Mouse (Mus musculus): ENCODE measurements around the gene Cdkn1b. TPM values are rescaled to one million over a fixed set of nuclear protein-coding genes. Genes with fewer than 3 reads are reported as not detected.
A peak's percentile ranks its signal among the peaks of the same experiment; 100 is the strongest.

The Cdkn1b gene
- polyA plus RNA-seq, 1 experiment from 2014 or later, result 21.7 TPM

DNA sequence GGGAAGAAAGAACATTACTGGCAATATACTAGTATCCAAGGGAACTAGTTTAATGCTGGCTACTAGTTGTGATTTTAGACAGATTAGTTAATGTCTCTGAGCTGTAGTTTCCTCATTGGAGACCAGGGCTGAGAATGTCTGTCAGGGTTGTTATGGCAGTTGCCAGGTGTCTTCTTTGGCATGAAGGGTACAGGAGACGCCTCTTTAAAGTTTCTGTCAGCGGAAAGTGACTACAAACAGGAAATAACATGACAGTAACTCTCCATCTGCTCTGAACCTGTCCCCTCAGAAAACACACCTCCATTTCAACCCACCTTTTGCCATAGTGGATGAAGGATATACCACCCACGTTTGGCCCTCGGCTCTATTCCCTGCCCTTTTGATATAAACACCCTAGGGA, 36.5 kb upstream of the Cdkn1b start:
- Histone ChIP-seq H3K4me1 (replicated peaks; ENCODE audit: control insufficient read depth, insufficient read depth, low read length) (no peaks in the 10 kb centered on the region), H3K27me3 (ENCODE audit: control insufficient read depth, insufficient read depth, low read depth, low read length) (no peaks in the 10 kb centered on the region), H3K4me2 (ENCODE audit: low read depth, low read length) (no peak overlapping the region), H3K27ac (ENCODE audit: low read length) (no peak overlapping the region), H3K9ac (ENCODE audit: low read length) (no peak overlapping the region), H3K4me3 (ENCODE audit: low read length) (no peak overlapping the region), H3K9me3 (ENCODE audit: control insufficient read depth, low read length) (no peaks in the 10 kb centered on the region), H3K36me3 (ENCODE audit: control insufficient read depth, insufficient read depth, low read length) (no peaks in the 10 kb centered on the region)
- 73% methylated on average over 4 of the region's 4 CpGs for WGBS
- ATAC-seq (ENCODE audit: low read depth), result no peak

DNA sequence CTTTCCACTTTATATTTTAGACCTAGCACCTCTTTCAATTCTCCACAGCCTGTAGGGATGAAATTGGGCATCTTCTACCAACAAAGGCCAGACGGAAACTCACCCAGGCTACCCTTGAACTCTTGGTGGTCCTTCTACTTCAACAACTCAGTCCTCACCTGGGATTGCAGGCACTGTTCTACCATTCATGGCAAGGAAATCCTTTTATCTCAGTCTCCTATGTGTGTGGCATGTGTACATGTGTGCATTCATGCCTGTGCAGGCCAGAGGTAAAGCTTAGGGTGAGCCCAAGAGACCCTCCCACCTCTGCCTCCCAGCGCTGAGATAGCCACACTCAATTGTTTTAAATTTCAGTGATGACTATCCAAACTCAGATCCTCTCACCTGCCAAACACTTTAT, 34.7 kb upstream of the Cdkn1b start:
- Histone ChIP-seq H3K36me3 (ENCODE audit: control insufficient read depth, insufficient read depth, low read length) (no peaks in the 10 kb centered on the region), H3K4me3 (ENCODE audit: low read length) (no peak overlapping the region), H3K27me3 (ENCODE audit: control insufficient read depth, insufficient read depth, low read depth, low read length) (no peaks in the 10 kb centered on the region), H3K9ac (ENCODE audit: low read length) (no peak overlapping the region), H3K4me1 (replicated peaks; ENCODE audit: control insufficient read depth, insufficient read depth, low read length) (no peaks in the 10 kb centered on the region), H3K9me3 (ENCODE audit: control insufficient read depth, low read length) (no peaks in the 10 kb centered on the region), H3K27ac (ENCODE audit: low read length) (no peak overlapping the region), H3K4me2 (ENCODE audit: low read depth, low read length) (no peak overlapping the region)
- no peak for ATAC-seq (ENCODE audit: low read depth)
- 87% methylated on average over 2 of the region's 2 CpGs for WGBS

DNA sequence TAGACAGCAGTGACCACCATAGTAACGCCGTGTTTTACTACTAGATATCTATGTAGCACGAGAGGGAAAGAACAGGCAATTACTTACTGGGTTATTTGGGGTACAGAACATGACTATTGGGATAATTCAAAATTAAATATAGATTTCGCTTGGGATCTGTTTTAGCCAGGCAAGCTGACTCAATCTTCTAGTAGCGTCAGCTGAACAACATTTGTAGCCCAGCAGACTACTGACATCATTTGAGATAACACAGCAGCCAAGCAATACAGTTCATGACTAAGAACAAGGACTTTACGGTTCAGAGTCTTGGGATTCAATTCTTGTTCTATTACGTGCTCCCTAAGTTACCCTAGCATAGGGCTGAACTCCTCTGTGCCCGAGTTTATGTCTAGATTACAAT, 33.7 kb upstream of the Cdkn1b start:
- no peak overlapping the region for H3K4me2 ChIP-seq (ENCODE audit: low read depth, low read length)
- no peaks in the 10 kb centered on the region for H3K4me1 ChIP-seq (replicated peaks; ENCODE audit: control insufficient read depth, insufficient read depth, low read length)
- no peak overlapping the region for H3K4me3 ChIP-seq (ENCODE audit: low read length)
- 83% methylated on average over 8 of the region's 8 CpGs for WGBS
- no peak overlapping the region for H3K27ac ChIP-seq (ENCODE audit: low read length)
- H3K36me3 ChIP-seq (ENCODE audit: control insufficient read depth, insufficient read depth, low read length), result no peaks in the 10 kb centered on the region
- no peaks in the 10 kb centered on the region for H3K9me3 ChIP-seq (ENCODE audit: control insufficient read depth, low read length)
- no peaks in the 10 kb centered on the region for H3K27me3 ChIP-seq (ENCODE audit: control insufficient read depth, insufficient read depth, low read depth, low read length)
- ATAC-seq (ENCODE audit: low read depth), result no peak
- H3K9ac ChIP-seq (ENCODE audit: low read length), result no peak overlapping the region

DNA sequence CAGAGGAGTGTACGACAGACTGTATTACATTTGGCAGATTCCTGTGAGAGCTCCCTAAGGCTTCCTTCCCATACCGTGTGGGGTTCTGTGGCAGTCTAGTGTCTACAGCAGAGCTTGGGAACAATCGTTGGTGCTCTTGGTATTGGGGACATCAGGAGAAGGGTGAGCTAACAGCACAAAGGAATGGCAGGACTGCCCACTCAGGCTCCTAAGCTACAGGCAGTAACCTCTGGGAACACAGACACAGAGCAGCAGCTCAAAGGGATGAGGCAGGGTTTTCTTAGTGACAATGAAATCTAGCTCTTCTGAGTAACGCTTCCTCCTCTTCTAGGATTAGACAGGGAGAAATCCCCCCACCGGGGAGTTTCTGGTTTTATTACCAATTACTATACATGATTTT, 33.2 kb upstream of the Cdkn1b start:
- no peaks in the 10 kb centered on the region for H3K9me3 ChIP-seq (ENCODE audit: control insufficient read depth, low read length)
- H3K4me1 ChIP-seq (replicated peaks; ENCODE audit: control insufficient read depth, insufficient read depth, low read length), result no peaks in the 10 kb centered on the region
- no peaks in the 10 kb centered on the region for H3K27me3 ChIP-seq (ENCODE audit: control insufficient read depth, insufficient read depth, low read depth, low read length)
- H3K9ac ChIP-seq (ENCODE audit: low read length), result no peak overlapping the region
- H3K4me3 ChIP-seq (ENCODE audit: low read length), result no peak overlapping the region
- ATAC-seq (ENCODE audit: low read depth), result no peak
- 51% methylated on average over 5 of the region's 5 CpGs for WGBS
- H3K27ac ChIP-seq (ENCODE audit: low read length), result no peak overlapping the region
- no peak overlapping the region for H3K4me2 ChIP-seq (ENCODE audit: low read depth, low read length)
- no peaks in the 10 kb centered on the region for H3K36me3 ChIP-seq (ENCODE audit: control insufficient read depth, insufficient read depth, low read length)

DNA sequence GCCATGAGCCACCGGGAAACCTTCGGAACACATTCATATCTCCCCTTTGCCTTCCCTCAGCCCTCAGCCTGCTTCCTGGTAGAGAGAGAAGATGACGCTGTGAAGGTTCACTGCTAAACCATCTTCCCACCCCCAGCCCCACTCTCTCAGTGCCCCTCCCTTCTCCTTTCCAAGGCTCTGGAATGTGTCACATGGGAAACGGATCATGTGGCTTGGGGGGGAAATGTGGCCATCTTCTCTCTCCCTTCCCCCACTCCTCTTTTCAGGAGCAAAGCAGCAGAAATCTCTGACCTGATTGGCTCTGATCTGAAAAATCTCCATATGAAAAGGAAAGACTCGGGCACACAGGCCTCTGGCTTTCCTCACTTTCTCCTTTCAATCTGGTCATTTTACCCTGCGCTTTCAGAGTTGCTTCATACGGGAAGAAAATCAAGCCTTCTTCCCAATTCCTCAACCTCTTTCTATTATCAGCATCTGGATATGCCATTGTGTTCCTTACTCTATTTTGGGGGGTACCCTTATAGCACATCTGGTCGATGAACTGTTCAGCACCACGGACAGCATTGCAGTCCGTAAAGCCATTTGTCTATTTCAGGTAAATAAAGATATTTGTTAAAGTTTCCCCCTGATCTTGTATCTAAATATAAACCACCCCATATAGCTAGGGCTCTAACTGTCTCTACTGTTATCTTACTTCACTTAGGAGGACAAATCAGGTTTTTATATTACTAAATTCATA, 32.3 kb upstream of the Cdkn1b start:
- ATAC-seq (ENCODE audit: low read depth), result peak; percentile 28; the same call in 1 of the 2 replicates
- Histone ChIP-seq H3K4me3 (ENCODE audit: low read length) (peak overlapping the region; percentile 16), H3K27me3 (ENCODE audit: control insufficient read depth, insufficient read depth, low read depth, low read length) (no peaks in the 10 kb centered on the region), H3K36me3 (ENCODE audit: control insufficient read depth, insufficient read depth, low read length) (no peaks in the 10 kb centered on the region), H3K9ac (ENCODE audit: low read length) (no peak overlapping the region), H3K27ac (ENCODE audit: low read length) (no peak overlapping the region), H3K9me3 (ENCODE audit: control insufficient read depth, low read length) (no peaks in the 10 kb centered on the region), H3K4me2 (ENCODE audit: low read depth, low read length) (peak overlapping the region; percentile 33), H3K4me1 (replicated peaks; ENCODE audit: control insufficient read depth, insufficient read depth, low read length) (no peaks in the 10 kb centered on the region)
- WGBS, result 3% methylated on average over 10 of the region's 10 CpGs

DNA sequence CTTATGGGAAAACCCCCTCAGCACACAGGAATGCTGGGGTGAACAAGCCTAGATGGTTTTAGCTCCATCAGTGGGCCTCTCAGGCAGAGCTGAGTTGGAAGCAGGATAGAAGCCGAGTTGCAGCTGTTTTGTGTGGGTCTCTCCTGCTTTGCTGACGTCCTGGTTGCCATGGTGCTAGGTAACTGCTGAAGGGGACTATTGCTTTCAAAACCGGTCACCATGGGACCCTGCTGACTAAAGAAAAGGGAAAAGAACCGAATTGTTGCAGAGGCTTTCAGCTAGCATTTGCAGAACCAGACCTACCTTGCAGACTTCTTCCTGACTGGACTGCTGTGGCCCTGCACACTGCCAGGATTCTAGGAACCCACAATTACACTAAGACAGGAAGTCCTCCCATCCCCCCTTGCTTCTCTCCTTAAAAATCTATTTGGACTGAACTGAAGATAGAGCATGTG, 31.6 kb upstream of the Cdkn1b start:
- 10% methylated on average over 4 of the region's 4 CpGs for WGBS
- Histone ChIP-seq H3K4me3 (ENCODE audit: low read length) (no peak overlapping the region), H3K9ac (ENCODE audit: low read length) (no peak overlapping the region), H3K27me3 (ENCODE audit: control insufficient read depth, insufficient read depth, low read depth, low read length) (no peaks in the 10 kb centered on the region), H3K9me3 (ENCODE audit: control insufficient read depth, low read length) (no peaks in the 10 kb centered on the region), H3K4me2 (ENCODE audit: low read depth, low read length) (no peak overlapping the region), H3K4me1 (replicated peaks; ENCODE audit: control insufficient read depth, insufficient read depth, low read length) (no peaks in the 10 kb centered on the region), H3K36me3 (ENCODE audit: control insufficient read depth, insufficient read depth, low read length) (no peaks in the 10 kb centered on the region), H3K27ac (ENCODE audit: low read length) (no peak overlapping the region)
- no peak for ATAC-seq (ENCODE audit: low read depth)

DNA sequence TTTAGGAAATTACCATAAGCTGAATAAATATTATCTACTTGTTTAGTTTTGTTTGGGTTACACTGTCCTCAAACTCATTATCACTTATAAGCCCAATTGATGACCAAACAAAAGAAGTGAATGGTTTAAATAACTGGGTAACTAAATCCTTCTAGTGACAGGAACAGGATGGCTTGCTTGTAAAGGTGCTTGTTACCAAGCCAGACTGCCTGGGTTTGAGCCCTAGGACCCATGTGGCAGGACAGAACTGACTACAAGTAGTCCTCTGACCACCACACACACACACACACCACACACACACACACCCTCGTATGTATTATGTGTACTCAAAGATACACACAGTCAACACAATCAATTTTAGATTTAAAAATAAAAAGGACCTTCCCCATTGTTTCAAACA, 30.4 kb upstream of the Cdkn1b start:
- WGBS, result 72% methylated on average over 1 of the region's 1 CpGs
- Histone ChIP-seq H3K4me1 (replicated peaks; ENCODE audit: control insufficient read depth, insufficient read depth, low read length) (no peaks in the 10 kb centered on the region), H3K27me3 (ENCODE audit: control insufficient read depth, insufficient read depth, low read depth, low read length) (no peaks in the 10 kb centered on the region)

DNA sequence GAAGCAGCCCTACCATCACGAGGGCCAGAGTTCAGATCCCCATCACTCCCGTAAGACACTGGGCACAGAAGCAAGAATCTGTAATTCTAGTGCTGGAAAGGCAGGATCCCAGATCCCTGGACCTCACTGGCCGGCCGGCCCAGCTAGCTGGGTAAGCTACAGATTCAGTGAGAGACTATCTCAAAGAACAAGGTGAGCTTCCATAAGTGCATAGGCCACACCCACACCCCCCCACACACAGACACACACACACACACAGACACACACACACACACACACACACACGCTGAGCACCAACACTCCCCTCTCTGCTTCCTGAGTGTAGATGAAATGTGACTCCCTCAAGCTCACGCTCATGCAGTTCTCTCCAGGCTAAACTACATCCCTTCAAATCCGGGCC, 29.8 kb upstream of the Cdkn1b start:
- Histone ChIP-seq H3K36me3 (ENCODE audit: control insufficient read depth, insufficient read depth, low read length) (no peaks in the 10 kb centered on the region), H3K9me3 (ENCODE audit: control insufficient read depth, low read length) (no peaks in the 10 kb centered on the region), H3K27me3 (ENCODE audit: control insufficient read depth, insufficient read depth, low read depth, low read length) (no peaks in the 10 kb centered on the region), H3K4me1 (replicated peaks; ENCODE audit: control insufficient read depth, insufficient read depth, low read length) (no peaks in the 10 kb centered on the region), H3K4me3 (ENCODE audit: low read length) (no peak overlapping the region), H3K27ac (ENCODE audit: low read length) (no peak overlapping the region), H3K9ac (ENCODE audit: low read length) (no peak overlapping the region), H3K4me2 (ENCODE audit: low read depth, low read length) (no peak overlapping the region)
- whole genome bisulfite sequencing, result 73% methylated on average over 7 of the region's 7 CpGs
- no peak for ATAC-seq (ENCODE audit: low read depth)

More for the DNA sequence above, 30.4 kb upstream of the Cdkn1b start:
- Histone ChIP-seq H3K27ac (ENCODE audit: low read length) (no peak overlapping the region), H3K4me2 (ENCODE audit: low read depth, low read length) (no peak overlapping the region), H3K9me3 (ENCODE audit: control insufficient read depth, low read length) (no peaks in the 10 kb centered on the region), H3K4me3 (ENCODE audit: low read length) (no peak overlapping the region), H3K36me3 (ENCODE audit: control insufficient read depth, insufficient read depth, low read length) (no peaks in the 10 kb centered on the region), H3K9ac (ENCODE audit: low read length) (no peak overlapping the region)
- ATAC-seq (ENCODE audit: low read depth), result no peak

DNA sequence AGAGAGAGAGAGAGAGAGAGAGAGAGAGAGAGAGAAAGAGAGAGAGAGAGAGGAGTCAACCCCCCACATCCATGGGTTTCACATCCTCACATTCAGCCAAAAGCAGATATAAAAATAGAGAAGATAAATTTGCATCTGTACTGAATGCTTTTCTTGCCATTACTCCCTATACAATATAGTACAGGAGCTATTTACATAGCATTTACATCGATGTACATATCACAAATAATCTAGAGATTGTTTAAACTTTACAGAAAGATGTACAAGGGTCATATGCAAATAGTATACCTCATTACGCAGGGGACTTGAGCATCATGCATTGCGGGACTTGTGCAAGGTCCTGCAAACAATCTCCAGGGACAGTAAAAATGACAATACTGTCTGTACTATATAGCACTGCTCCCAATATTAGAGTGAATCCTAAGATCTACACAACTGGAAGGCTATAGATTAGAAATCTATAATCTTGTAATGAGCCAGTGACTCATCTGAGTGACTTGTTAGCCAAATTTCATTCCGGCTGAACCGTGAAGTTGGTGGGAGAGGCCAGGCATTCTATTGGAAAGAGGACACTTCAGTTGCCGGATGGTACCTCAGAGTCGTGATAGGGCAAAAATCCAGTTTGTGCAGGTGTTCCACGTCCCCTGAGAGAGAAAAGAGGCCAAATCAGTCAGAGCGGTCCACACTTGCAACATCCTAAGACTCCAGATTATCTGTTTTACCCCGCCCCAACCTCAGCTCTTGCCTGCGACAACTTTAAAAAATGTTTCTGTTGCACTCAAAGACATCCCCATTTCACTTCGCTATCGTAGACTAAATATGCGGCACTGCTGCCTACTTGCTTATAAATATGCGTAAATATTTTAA, 23.4 kb upstream of the Cdkn1b start:
- ATAC-seq (ENCODE audit: low read depth), result no peak
- peak overlapping the region; percentile 61 for H3K4me3 ChIP-seq (ENCODE audit: low read length)
- peaks cover 5% of the 10 kb centered on the region for H3K4me1 ChIP-seq (replicated peaks; ENCODE audit: control insufficient read depth, insufficient read depth, low read length)
- peak overlapping the region; percentile 82 for H3K4me2 ChIP-seq (ENCODE audit: low read depth, low read length)
- H3K36me3 ChIP-seq (ENCODE audit: control insufficient read depth, insufficient read depth, low read length), result no peaks in the 10 kb centered on the region
- WGBS, result 41% methylated on average over 15 of the region's 15 CpGs
- H3K9me3 ChIP-seq (ENCODE audit: control insufficient read depth, low read length), result no peaks in the 10 kb centered on the region
- H3K9ac ChIP-seq (ENCODE audit: low read length), result peak overlapping the region; percentile 82
- H3K27me3 ChIP-seq (ENCODE audit: control insufficient read depth, insufficient read depth, low read depth, low read length), result no peaks in the 10 kb centered on the region
- peak overlapping the region; percentile 100 for H3K27ac ChIP-seq (ENCODE audit: low read length)

Data from lung, embryonic 16.5 days (tissue).